Mouse (Mus musculus): ENCODE measurements at regions not wholly inside any gene's neighbourhood (a gene's known extent, or its start where the extent isn't known, plus 50 kb on each side); places are given as distances from the start of the nearest gene placed in this dataset.

DNA sequence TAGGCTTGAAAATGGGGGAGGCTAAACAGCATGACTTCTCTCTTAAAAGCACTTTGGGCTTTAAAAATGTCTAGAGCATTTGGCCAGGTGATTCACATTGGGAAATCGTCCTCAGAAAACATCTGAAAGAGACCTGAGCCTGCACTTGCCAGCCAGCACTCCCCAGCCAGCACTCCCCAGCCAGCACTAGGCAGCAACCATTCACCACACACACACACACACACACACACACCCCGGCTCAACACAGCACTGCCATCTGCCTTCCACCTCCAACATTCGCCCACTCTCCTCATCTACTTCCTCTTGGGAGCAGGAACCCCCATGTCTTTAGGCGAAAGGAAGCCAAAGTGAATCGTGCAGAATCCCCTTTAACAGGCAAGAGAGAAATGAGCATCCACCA is 85.4 kb downstream of the Atp23 start:
- no peak for DNase-seq

DNA sequence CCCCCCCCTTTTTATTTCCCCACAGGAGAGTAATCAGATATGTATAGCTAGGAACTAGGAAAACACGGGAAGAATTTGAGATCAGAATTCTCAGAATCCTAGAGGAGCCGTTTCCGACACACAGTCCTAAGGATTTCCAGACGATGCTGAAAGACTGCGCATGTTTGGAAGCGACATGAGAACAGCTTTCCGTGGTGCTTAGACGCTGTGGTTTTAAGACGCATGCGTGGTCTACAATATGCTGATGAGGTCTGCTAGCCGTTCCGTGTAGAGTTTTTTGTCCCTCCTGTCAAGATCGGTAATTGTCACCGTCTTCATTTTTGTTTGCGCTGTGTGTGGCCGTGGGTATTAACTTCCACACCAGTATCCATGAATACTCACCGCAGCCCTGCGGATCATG is 86.2 kb downstream of the Atp23 start:
- DNase-seq, result no peak

DNA sequence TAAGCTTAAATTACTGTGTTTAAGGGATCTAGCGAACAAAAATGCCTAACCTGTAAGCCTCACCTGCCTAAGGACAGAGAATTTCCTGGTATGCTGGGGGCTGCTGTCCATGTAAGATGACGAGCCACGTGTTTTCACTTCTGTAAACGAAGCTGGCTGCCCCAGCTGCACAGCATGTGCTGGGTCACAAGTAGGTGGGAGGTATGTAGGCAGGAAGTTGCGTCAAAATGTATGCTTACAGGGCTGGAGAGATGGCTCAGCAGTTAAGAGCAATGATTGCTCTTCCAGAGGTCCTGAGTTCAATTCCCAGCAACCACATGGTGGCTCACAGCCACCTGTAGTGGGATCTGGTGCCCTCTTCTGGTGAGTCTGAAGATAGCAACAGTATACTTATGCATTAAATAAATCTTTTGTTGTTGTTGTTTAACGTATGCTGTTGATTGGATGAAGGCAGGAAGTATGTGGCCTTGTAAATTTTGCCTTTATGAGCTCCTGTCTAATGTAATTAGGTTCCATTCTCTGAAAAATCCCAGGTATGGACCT is 88.0 kb downstream of the Atp23 start:
- no peak for DNase-seq

GRCm38 (mm10) chr10:126812243-126812755 is 88.9 kb downstream of the Atp23 start:
- no peak for DNase-seq

GRCm38 (mm10) chr10:126810346-126811095 is 90.6 kb downstream of the Atp23 start:
- DNase-seq, result no peak

GRCm38 (mm10) chr10:126809587-126809986 is 91.6 kb downstream of the Atp23 start:
- no peak for DNase-seq

DNA sequence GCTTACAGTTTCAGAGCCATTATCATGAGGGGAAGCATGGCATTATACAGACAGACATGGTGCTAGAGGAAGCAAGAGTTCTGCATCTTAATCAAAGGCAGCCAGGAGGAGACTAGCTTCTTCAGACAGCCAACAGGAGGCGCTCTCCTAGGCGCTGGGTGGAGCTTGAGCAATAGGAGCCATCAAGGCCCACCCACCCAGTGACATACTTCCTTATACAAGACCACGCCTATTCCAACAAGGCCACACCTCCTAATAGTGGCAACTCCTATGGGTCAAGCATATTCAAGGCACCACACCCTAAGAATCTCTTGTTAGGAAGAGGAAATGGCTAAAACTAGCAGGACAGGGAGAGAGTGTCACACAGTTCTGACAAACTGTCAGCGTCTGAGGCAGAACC is 94.3 kb downstream of the Atp23 start:
- DNase-seq, result no peak

DNA sequence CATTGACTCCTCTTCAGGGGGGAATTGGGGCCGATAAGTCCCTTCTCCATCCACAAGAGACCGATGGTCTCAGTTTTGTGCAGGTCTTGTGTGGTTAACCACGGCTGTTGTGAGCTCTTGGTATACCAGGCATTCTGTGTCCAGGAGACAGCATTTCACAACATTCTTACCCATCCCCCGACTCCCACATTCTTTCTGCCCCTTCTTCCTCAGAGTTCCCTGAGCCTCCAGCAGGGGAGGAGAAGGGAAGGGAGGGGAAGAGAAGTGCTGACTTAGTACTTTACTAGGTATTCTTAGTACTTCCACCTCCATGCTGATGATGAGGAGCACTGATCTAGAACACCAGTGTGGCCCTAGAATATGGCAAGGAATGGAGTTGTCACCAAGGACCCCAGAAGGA is 98.4 kb downstream of the Atp23 start:
- no peak for DNase-seq

GRCm38 (mm10) chr10:126799393-126799792 is 101.8 kb downstream of the Atp23 start:
- DNase-seq, result no peak

DNA sequence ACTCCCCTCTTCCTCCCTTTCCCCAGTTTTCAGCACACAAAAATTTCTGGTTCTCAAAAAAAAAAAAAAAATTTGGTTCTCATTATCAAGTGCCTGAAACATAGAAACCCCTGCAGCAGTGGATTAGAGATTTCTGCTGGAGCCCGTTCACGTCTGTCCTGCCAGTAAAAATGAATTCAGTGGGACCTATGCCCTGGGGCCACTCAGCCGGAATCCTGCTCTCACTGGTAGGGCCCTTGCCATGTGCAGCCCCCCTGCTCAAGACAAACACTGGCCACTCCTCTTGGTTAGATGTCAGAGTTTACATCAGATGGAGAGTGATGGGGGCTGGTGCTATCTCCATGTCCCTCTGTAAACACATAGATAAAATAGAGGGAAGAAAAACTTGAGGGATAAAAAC is 108.0 kb downstream of the Atp23 start:
- DNase-seq, result no peak

DNA sequence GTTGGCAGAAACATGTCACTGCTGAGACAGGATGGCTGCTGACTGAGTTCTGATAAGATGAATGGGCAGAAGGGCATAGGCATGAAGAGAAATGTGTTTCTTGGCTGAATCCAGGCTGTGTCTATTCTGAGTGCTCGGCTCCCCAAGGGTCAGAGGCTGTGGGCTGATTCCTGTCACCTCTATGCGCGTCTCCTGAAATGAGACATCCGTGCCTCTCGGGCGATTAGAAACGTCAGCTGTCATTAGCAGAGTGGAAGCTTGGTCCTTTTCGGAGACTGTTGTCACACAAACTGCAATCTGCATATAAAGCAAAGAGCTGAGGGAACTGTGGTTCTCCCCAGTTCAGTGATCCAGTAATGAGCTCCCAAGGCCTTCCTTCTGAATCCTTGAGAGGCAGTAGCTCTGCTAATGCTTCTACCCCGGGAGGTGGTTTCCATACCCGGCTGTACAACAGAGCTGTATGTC is 108.8 kb downstream of the Atp23 start:
- no peak for DNase-seq

DNA sequence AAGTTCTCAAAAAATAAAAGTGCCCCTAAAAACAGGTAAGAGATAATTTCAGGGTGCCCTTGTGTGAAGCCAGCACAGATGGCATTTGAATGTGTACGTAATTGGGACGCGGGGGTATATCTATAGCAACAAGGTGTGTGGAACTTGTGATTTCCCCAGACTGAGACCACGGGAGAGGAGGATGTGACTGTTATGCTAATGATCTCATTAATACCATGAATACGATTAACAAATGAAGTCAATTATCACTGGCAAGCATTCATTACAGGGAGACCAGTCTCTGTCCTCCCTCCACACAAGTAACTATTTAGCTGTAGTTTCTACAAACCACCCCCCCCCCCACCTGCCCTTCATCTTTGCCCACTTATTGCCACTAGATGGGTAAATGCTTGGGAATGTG is 112.9 kb downstream of the Atp23 start:
- no peak for DNase-seq

DNA sequence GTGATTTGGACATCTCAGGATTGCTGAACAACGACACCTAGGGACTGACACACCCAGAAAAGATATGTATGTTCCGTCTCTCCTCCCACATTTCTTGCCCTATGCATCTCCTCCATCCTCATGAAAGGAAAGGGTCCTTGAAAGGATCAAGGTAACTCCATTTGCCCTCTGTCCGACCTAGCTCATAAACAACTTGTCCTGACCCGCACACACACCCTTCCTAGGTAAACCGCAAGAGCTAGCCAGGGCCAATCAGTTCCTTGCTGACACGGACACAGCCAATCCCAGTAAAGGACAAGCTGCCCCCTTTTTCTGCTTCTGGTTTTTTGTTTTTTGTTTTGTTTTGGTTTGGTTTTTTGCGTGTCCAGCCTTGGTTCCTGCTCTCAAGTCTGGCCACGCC is 118.0 kb downstream of the Atp23 start:
- no peak for DNase-seq

DNA sequence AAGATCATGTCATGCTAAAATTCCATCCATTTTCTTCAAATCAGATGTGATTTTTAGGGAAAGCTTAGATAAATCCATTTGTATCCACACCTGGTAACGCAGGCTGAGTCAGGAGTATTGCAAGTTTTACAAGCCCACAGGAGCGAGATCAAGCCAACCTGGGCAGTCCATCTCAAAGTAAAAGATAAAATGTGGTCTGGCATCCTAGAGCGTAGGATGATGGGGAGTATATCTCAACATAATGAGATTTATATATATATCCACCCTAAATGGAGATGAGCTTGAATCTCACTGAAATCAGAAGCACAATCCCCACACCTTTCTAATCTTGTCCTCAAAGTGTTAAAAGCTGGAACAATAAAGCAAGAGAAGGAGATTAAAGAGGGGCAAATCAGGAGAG is 124.6 kb downstream of the Atp23 start:
- no peak for DNase-seq

GRCm38 (mm10) chr10:126775946-126776345 is 125.2 kb downstream of the Atp23 start:
- DNase-seq, result no peak

- DNase-seq, result no peak
Observed at GRCm38 (mm10) chr10:126770446-126771020, 130.6 kb downstream of the Atp23 start.

DNA sequence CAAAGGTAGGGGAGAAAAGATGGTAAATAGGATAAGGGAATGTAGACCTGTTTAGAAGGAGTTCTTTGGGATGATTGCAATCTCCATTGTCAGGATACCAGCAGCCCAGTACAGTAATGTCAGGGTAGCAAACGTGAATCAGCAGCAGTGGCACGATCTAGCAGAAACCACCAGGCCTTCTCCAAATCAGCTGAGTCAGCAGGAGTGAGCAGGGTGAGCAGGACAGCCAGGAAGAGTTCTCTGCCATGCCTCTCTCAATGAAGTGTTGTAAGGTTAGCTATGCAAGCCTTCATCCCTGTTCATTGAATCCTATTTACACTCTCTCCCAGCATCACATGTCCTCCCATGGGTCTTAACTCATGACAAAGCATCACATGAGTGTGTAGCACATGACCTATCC is 135.5 kb downstream of the Atp23 start:
- DNase-seq, result no peak

DNA sequence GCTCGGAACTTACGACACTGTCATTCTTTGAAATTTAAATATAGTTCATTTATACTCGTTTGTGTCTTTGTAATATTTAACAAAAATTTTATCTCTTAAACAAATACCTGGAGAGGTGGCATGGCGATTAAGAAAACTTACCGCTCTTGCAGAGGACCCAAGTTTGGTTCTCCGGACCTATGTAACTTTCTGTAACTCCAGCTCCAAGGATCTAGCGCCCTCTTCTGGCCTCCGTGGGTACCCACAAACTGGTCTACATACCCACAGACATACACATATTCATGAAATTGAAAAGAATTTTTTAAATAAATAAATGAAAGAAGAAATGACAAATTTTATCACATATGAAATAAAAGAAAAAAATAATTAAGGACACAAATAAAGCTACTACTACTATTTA is 136.4 kb downstream of the Atp23 start:
- no peak for DNase-seq

DNA sequence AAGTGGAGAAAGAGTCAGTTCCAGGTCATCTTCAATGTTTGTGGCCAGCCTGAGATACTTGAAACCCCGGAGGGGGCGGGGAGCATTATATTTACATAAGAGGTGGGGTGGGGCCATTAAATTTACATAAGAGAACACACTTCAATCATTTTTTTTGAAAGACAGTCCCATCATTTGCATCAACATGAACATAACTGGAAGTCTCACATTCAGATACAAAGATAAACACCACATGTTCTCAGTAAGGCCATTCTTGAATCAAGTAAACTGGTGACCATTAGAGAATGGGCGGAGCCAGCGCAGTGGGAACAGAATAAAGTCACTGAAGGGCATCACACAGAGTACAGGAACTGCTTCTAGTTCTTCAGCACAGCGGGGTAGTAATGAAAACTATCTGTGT is 137.2 kb downstream of the Atp23 start:
- DNase-seq, result no peak

DNA sequence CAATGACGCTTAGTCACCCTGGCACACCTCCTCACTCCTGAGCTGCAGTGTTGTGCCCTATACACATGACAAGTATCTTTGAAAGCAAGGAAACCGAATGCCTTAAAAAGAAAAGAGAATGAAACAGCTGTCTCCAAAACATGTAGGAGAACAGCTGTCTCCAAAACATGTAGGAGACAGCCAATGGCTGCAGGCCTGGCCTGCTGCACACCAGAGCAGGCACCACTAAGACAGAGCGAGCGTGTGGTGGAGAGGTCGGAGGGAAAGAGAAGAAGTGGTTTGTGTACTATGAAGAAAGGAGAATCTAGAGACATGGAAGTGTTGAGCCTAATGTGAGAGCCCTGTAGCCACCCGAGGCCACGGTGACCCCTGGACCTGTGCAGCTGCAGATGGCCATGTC is 142.5 kb downstream of the Atp23 start:
- no peak for DNase-seq

GRCm38 (mm10) chr10:126753201-126753600 is 148.0 kb downstream of the Atp23 start:
- no peak for DNase-seq

DNA sequence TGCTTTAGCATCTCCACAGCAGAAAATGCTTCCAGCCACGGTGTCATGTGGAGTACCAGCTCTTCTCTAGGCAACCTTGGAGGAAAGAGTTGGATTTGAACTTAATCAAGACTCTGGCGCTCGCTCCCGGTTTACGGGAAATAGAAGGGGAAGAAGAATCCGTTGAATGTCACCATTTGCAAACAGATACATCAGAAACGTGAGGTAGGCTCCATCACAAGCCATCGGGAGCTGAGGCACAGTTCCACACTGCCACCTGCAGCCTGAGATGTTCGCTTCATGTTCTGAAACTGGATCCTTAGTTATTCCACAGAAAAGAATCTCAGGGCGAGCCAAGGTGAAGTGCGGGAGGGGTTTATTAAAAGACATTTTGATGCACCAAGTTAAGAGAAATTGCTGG is 148.5 kb downstream of the Atp23 start:
- DNase-seq, result no peak

- no peak for DNase-seq
Observed at GRCm38 (mm10) chr10:126748696-126749466, 152.3 kb downstream of the Atp23 start.

Measured in gastrocnemius, postnatal 25 days (tissue).